Mouse (Mus musculus): ENCODE measurements around the gene 4931422A03Rik. TPM values are rescaled to one million over a fixed set of nuclear protein-coding genes. Genes with fewer than 3 reads are reported as not detected.

Gene 4931422A03Rik
- polyA plus RNA-seq, 1 experiment from 2014 or later: 2.0 TPM

DNA sequence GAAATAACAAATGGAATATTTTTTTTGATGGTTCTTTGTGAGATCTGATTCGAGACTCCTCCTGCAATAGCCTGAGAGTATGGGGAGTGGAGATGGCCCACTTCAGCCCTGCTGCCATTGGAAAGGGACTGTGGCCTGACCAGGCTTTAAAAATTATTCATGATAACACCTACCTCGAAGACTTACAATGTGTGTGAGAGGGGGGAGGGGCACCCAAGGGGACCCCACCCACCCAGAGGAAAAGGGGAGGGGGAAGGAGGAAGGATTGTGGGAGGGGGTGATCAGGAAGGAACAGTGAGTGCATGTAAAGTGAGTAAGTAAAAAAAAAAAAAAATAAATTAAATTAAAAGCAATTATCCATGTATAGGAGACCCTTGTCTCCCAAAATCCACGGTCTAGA lies 69.5 kb downstream of the 4931422A03Rik start:
- Histone ChIP-seq H3K9ac (ENCODE audit: low read length) (no peak overlapping the region), H3K27ac (replicated peaks in 1 of 2; ENCODE audit: control insufficient read depth in 1 of 2, insufficient read depth in 1 of 2, low read depth in 2 of 2, low read length in 2 of 2) (no peak overlapping the region), H3K9me3 (ENCODE audit: control insufficient read depth, low read length) (no peaks in the 10 kb centered on the region), H3K4me2 (ENCODE audit: low read length) (no peak overlapping the region), H3K4me1 (ENCODE audit: control insufficient read depth in 2 of 2, insufficient read depth in 2 of 2, low read length in 2 of 2) (no peaks in the 10 kb centered on the region), H3K36me3 (ENCODE audit: control insufficient read depth, insufficient read depth, low read length) (no peaks in the 10 kb centered on the region), H3K27me3 (ENCODE audit: control insufficient read depth, insufficient read depth, low read length) (no peaks in the 10 kb centered on the region; the same call in 1 of the 2 replicates), H3K4me3 (ENCODE audit: control insufficient read depth in 1 of 2, insufficient read depth in 1 of 2, low read depth in 1 of 2, low read length in 2 of 2) (no peak overlapping the region)
- 63% methylated on average over 3 of the region's 3 CpGs for WGBS
- ATAC-seq (ENCODE audit: insufficient number of reproducible peaks, insufficient read depth, low FRiP score, low read depth): no peak

DNA sequence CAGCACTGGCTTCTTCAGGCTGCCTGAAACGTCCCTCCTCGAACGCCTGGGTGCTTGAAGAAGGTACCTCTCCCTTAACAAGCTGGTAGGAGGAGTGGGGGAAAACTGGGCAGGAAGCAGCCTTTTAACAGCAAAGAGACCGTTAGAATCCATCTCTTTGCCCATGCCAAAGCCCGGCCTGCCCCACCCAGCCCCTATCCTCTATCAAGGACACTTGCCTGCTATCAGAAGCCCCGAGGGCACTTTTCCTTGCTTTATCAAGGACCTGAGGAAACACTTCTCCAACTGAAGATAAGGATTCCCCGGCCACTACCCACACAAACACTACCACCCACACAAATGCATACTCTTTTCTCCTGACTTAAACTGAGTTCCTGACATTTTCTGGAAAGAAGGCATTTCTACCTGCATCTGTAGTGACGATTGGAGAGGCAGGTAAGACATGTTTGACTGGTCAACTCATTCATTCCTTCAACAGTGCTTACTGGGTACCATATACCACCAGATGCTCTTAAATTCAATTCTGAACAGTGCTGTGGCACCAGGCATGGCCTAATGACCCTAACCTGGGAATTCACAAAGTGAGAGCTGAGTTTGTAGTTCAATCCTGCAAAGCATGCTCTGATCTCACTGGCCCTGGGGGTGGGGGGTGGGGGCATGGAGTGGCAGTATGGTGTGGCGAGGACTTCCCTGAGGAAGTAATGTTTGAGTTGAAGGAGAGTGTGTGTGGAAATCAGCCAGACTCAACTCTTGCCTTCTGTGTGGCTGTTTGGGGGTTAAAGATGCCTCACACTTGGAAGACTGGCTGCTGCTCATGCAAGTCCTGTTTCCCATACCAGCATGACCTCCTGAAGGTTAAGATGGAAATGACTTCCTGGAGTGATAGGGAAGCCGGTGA lies 70.3 kb downstream of the 4931422A03Rik start, which contains the start of gene Lmo2:
Lmo2 (plus strand) TSS at position 338 of the 898 bp plus-strand sequence.
- no peak for ATAC-seq (ENCODE audit: insufficient number of reproducible peaks, insufficient read depth, low FRiP score, low read depth)
- WGBS: 32% methylated on average over 10 of the region's 10 CpGs

DNA sequence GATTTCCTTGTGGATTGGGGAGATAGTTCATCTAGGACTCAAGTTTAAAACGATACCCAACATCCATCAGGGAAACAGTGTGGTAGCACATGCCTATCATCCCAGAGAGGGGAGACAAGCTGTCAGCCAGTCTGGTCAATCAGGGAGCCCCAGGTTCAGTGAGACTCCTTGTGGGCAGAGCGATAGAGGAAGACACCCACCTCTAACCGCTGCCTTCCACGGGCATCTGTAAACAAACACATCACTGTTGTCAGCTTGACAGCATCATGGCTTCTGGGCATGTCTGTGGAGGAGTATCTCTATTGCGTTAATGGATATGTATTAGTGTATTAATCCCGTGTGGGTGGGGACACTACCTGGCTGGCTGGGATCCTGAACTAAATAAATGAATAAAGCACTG lies 71.3 kb downstream of the 4931422A03Rik start:
- 77% methylated on average over 6 of the region's 6 CpGs for WGBS
- H3K27ac ChIP-seq (replicated peaks in 1 of 2; ENCODE audit: control insufficient read depth in 1 of 2, insufficient read depth in 1 of 2, low read depth in 2 of 2, low read length in 2 of 2): no peak overlapping the region
- no peak for ATAC-seq (ENCODE audit: insufficient number of reproducible peaks, insufficient read depth, low FRiP score, low read depth)

More for the DNA sequence above, 70.3 kb downstream of the 4931422A03Rik start, which contains the start of gene Lmo2:
- H3K4me3 ChIP-seq (ENCODE audit: control insufficient read depth in 1 of 2, insufficient read depth in 1 of 2, low read depth in 1 of 2, low read length in 2 of 2): no peak within 1 kb of the TSS
- H3K36me3 ChIP-seq (ENCODE audit: control insufficient read depth, insufficient read depth, low read length): no peaks in the 10 kb centered on the region
- H3K9me3 ChIP-seq (ENCODE audit: control insufficient read depth, low read length): no peaks in the 10 kb centered on the region
- H3K4me2 ChIP-seq (ENCODE audit: low read length): no peak within 1 kb of the TSS
- no peak within 1 kb of the TSS for H3K27ac ChIP-seq (replicated peaks in 1 of 2; ENCODE audit: control insufficient read depth in 1 of 2, insufficient read depth in 1 of 2, low read depth in 2 of 2, low read length in 2 of 2)
- no peaks in the 10 kb centered on the region for H3K4me1 ChIP-seq (ENCODE audit: control insufficient read depth in 2 of 2, insufficient read depth in 2 of 2, low read length in 2 of 2)
- no peaks in the 10 kb centered on the region; the same call in 1 of the 2 replicates for H3K27me3 ChIP-seq (ENCODE audit: control insufficient read depth, insufficient read depth, low read length)
- H3K9ac ChIP-seq (ENCODE audit: low read length): no peak within 1 kb of the TSS

DNA sequence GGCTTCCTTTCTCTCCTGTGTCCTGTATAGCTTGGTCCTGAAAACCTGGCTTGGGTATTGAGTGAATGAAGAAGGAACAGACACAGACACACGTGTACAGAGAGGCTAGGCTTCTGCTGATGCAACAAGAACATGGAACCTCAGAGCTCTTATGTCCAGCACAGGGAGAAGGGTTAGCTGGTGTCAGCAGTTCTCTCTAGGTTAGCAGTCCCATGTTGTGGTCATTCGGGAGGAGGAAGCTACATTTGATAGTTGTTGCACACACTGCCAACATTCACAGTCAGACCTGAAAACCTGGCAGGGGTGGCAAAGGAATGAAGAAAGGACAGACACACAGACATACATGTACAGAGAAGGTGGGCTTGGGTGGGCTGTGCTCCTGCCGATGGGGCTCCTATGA lies 72.4 kb downstream of the 4931422A03Rik start:
- no peak overlapping the region for H3K4me3 ChIP-seq (ENCODE audit: control insufficient read depth in 1 of 2, insufficient read depth in 1 of 2, low read depth in 1 of 2, low read length in 2 of 2)
- no peaks in the 10 kb centered on the region for H3K4me1 ChIP-seq (ENCODE audit: control insufficient read depth in 2 of 2, insufficient read depth in 2 of 2, low read length in 2 of 2)
- 65% methylated on average over 3 of the region's 3 CpGs for WGBS
- no peaks in the 10 kb centered on the region for H3K36me3 ChIP-seq (ENCODE audit: control insufficient read depth, insufficient read depth, low read length)
- no peak overlapping the region for H3K9ac ChIP-seq (ENCODE audit: low read length)
- H3K27ac ChIP-seq (replicated peaks in 1 of 2; ENCODE audit: control insufficient read depth in 1 of 2, insufficient read depth in 1 of 2, low read depth in 2 of 2, low read length in 2 of 2): no peak overlapping the region
- ATAC-seq (ENCODE audit: insufficient number of reproducible peaks, insufficient read depth, low FRiP score, low read depth): no peak
- H3K27me3 ChIP-seq (ENCODE audit: control insufficient read depth, insufficient read depth, low read length): peaks cover 3% of the 10 kb centered on the region; the same call in 1 of the 2 replicates
- no peak overlapping the region for H3K4me2 ChIP-seq (ENCODE audit: low read length)
- H3K9me3 ChIP-seq (ENCODE audit: control insufficient read depth, low read length): no peaks in the 10 kb centered on the region

More for the DNA sequence above, 71.3 kb downstream of the 4931422A03Rik start:
- H3K4me1 ChIP-seq (ENCODE audit: control insufficient read depth in 2 of 2, insufficient read depth in 2 of 2, low read length in 2 of 2): no peaks in the 10 kb centered on the region
- H3K27me3 ChIP-seq (ENCODE audit: control insufficient read depth, insufficient read depth, low read length): peaks cover under 1% of the 10 kb centered on the region; the same call in 1 of the 2 replicates
- H3K4me3 ChIP-seq (ENCODE audit: control insufficient read depth in 1 of 2, insufficient read depth in 1 of 2, low read depth in 1 of 2, low read length in 2 of 2): no peak overlapping the region
- no peak overlapping the region for H3K4me2 ChIP-seq (ENCODE audit: low read length)
- H3K9me3 ChIP-seq (ENCODE audit: control insufficient read depth, low read length): no peaks in the 10 kb centered on the region
- H3K9ac ChIP-seq (ENCODE audit: low read length): no peak overlapping the region
- H3K36me3 ChIP-seq (ENCODE audit: control insufficient read depth, insufficient read depth, low read length): no peaks in the 10 kb centered on the region

DNA sequence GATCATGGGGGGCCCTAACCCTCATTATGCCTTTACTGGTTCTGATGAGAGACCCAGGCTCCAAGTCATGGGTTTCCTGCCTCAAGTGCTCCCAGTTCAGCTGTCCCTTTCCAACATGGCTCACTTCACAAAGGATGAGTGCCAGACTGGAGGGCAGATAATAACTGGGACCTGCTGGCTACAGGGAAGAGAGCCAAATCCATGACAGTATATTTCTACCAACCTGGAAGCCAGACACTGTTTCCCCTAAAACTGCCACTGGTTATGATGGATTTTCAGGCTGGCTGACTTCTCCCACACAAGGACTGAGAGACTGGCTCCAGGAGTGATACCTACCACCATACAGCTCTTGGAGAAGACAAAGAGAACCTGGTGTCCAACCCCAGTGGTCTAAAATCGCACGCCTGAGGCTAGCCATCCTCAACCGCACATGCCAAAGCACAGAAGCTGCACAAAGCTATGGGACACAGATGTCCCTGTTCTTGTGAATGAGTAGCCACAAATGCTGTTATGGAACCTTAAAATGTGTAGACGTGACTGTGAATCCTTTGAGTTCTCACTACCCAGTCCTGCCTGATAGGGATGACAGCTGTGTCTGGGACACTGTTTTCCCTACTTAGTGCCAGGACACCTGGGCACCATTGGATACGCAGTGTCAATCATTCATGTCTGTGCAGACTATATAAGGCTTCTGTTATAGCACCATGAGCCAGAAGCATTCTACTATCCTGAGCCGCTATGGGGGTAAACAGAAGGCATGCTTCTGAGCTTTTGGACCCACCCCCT lies 74.9 kb downstream of the 4931422A03Rik start:
- Histone ChIP-seq H3K27ac (replicated peaks in 1 of 2; ENCODE audit: control insufficient read depth in 1 of 2, insufficient read depth in 1 of 2, low read depth in 2 of 2, low read length in 2 of 2) (no peak overlapping the region), H3K36me3 (ENCODE audit: control insufficient read depth, insufficient read depth, low read length) (no peaks in the 10 kb centered on the region), H3K4me3 (ENCODE audit: control insufficient read depth in 1 of 2, insufficient read depth in 1 of 2, low read depth in 1 of 2, low read length in 2 of 2) (no peak overlapping the region), H3K9me3 (ENCODE audit: control insufficient read depth, low read length) (no peaks in the 10 kb centered on the region), H3K4me1 (ENCODE audit: control insufficient read depth in 2 of 2, insufficient read depth in 2 of 2, low read length in 2 of 2) (no peaks in the 10 kb centered on the region), H3K4me2 (ENCODE audit: low read length) (no peak overlapping the region), H3K9ac (ENCODE audit: low read length) (no peak overlapping the region), H3K27me3 (ENCODE audit: control insufficient read depth, insufficient read depth, low read length) (peaks cover 3% of the 10 kb centered on the region; the same call in 1 of the 2 replicates)
- WGBS: 86% methylated on average over 6 of the region's 6 CpGs
- no peak for ATAC-seq (ENCODE audit: insufficient number of reproducible peaks, insufficient read depth, low FRiP score, low read depth)

DNA sequence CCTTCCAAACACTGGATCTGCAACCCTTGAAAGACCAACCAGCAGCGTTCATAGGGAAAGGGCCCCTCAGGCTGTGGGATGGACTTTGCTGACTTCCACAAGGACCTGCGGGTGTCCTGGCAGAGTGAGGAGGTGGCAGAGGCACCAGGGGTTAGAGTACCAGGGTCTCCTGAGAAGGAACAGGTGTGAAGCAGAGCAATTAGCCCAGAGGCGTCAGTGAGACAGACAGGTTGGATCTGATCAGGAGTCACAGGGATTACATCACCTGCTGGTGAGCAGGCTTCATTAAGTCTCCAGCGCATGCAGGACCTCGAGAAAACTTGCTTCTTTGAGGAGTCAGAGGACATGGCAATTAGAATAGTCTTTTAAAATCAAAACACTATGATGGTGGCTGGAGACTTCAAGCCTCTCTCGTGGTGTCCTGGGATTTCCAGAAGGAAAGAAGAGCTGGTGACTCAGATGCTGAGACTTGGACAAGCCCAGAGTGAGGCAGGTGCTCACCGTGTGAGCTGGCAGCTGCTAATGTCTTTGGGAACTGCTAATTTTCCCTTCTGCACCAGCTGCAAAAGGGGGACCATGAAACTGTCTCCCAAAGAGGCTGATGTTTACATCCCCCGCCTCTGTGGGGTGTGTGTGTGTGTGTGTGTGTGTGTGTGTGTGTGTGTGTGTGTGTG lies 80.0 kb downstream of the 4931422A03Rik start:
- H3K4me2 ChIP-seq (ENCODE audit: low read length): no peak overlapping the region
- 68% methylated on average over 8 of the region's 8 CpGs for WGBS
- H3K9me3 ChIP-seq (ENCODE audit: control insufficient read depth, low read length): no peaks in the 10 kb centered on the region
- H3K9ac ChIP-seq (ENCODE audit: low read length): no peak overlapping the region
- no peak overlapping the region for H3K4me3 ChIP-seq (ENCODE audit: control insufficient read depth in 1 of 2, insufficient read depth in 1 of 2, low read depth in 1 of 2, low read length in 2 of 2)
- H3K27ac ChIP-seq (replicated peaks in 1 of 2; ENCODE audit: control insufficient read depth in 1 of 2, insufficient read depth in 1 of 2, low read depth in 2 of 2, low read length in 2 of 2): no peak overlapping the region
- no peak for ATAC-seq (ENCODE audit: insufficient number of reproducible peaks, insufficient read depth, low FRiP score, low read depth)
- H3K4me1 ChIP-seq (ENCODE audit: control insufficient read depth in 2 of 2, insufficient read depth in 2 of 2, low read length in 2 of 2): peaks cover 0 to 2% of the 10 kb centered on the region in 2 experiments; a peak in 1 of 4 replicates
- H3K36me3 ChIP-seq (ENCODE audit: control insufficient read depth, insufficient read depth, low read length): no peaks in the 10 kb centered on the region
- peaks cover 3% of the 10 kb centered on the region; the same call in 1 of the 2 replicates for H3K27me3 ChIP-seq (ENCODE audit: control insufficient read depth, insufficient read depth, low read length)

DNA sequence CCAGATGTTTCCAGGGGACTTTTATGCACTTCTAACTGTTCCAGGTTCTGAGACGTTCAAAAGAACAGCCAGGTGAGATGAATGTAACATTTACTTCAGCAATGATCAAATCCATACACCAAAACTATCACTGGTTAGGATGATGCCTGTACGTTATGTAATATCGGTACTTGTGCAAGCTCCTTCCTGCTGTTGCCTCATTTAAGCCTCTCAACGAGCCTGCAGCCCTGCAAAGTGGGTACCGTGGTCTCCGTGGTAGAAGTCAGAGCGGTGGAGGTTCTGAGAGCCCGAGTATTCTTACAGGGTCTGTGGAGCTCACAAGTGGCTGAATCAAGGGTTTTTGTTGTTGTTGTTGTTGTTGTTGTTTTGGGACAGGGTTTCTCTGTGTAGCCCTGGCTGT lies 81.3 kb downstream of the 4931422A03Rik start:
- no peak overlapping the region for H3K4me2 ChIP-seq (ENCODE audit: low read length)

More for the DNA sequence above, 81.3 kb downstream of the 4931422A03Rik start:
- Histone ChIP-seq H3K9ac (ENCODE audit: low read length) (no peak overlapping the region), H3K36me3 (ENCODE audit: control insufficient read depth, insufficient read depth, low read length) (no peaks in the 10 kb centered on the region), H3K27me3 (ENCODE audit: control insufficient read depth, insufficient read depth, low read length) (peaks cover 3% of the 10 kb centered on the region; the same call in 1 of the 2 replicates), H3K4me1 (ENCODE audit: control insufficient read depth in 2 of 2, insufficient read depth in 2 of 2, low read length in 2 of 2) (peaks cover 0 to 2% of the 10 kb centered on the region in 2 experiments; a peak in 1 of 4 replicates), H3K9me3 (ENCODE audit: control insufficient read depth, low read length) (no peaks in the 10 kb centered on the region), H3K4me3 (ENCODE audit: control insufficient read depth in 1 of 2, insufficient read depth in 1 of 2, low read depth in 1 of 2, low read length in 2 of 2) (no peak overlapping the region), H3K27ac (replicated peaks in 1 of 2; ENCODE audit: control insufficient read depth in 1 of 2, insufficient read depth in 1 of 2, low read depth in 2 of 2, low read length in 2 of 2) (no peak overlapping the region)
- ATAC-seq (ENCODE audit: insufficient number of reproducible peaks, insufficient read depth, low FRiP score, low read depth): no peak
- WGBS: 74% methylated on average over 8 of the region's 8 CpGs
